Mouse (Mus musculus) CH12.LX (cell line): ENCODE measurements around the gene Mrpl33.

ENCODE experiments used
- CHD1 ChIP-seq: IDR thresholded peaks from 2 replicates; pipeline ENCODE4 v1.6.1; 2012; ENCODE audit warnings: low read depth, low read length, improper control_type of control experiment, inconsistent platforms
- CTCF ChIP-seq, 2 experiments: IDR thresholded peaks in 1 of 2; conservative IDR thresholded peaks in 1 of 2; 2 replicates each; pipeline ENCODE4 v1.5.1; 2011 to 2012; ENCODE audit warnings: low read depth in 2 of 2, low read length in 2 of 2, improper control_type of control experiment in 1 of 2, inconsistent platforms in 1 of 2, mild to moderate bottlenecking in 1 of 2, moderate library complexity in 1 of 2
- HCFC1 ChIP-seq: IDR thresholded peaks from 2 replicates; pipeline ENCODE4 v1.6.1; 2012; ENCODE audit warnings: low read depth, mild to moderate bottlenecking, inconsistent platforms, low read length, improper control_type of control experiment
- MEF2A ChIP-seq: IDR thresholded peaks from 2 replicates; pipeline ENCODE4 v1.6.1; 2014; ENCODE audit warnings: low read depth, mild to moderate bottlenecking, inconsistent platforms, low read length, improper control_type of control experiment, borderline replicate concordance
- USF1 ChIP-seq: IDR thresholded peaks from 2 replicates; pipeline ENCODE4 v1.6.1; 2014; ENCODE audit warnings: low read depth, mild to moderate bottlenecking, inconsistent platforms, low read length, improper control_type of control experiment

- TF ChIP-seq CTCF (conservative IDR thresholded peaks at IDR 0.05 in 1 of 2, IDR thresholded peaks at IDR 0.05 in 1 of 2; ENCODE audit: low read depth in 2 of 2, low read length in 2 of 2) (no peak), HCFC1 (no peak), USF1 (no peak), MEF2A (no peak), CHD1 (no peak)
Observed at GRCm38 (mm10) chr5:31704971-31705370, 108.2 kb downstream of the Mrpl33 start.
